Mouse (Mus musculus) thymus, postnatal 36 days (tissue): ENCODE results near the gene Lrrc71.
A peak's percentile ranks its signal among the peaks of the same experiment; 100 is the strongest.

Source experiments
- DNase-seq, 2 experiments: peaks; one replicate each; pipeline ENCODE4 v3.0.0; 2022; ENCODE audit warnings: mixed read lengths in 2 of 2

The Lrrc71 gene

DNA sequence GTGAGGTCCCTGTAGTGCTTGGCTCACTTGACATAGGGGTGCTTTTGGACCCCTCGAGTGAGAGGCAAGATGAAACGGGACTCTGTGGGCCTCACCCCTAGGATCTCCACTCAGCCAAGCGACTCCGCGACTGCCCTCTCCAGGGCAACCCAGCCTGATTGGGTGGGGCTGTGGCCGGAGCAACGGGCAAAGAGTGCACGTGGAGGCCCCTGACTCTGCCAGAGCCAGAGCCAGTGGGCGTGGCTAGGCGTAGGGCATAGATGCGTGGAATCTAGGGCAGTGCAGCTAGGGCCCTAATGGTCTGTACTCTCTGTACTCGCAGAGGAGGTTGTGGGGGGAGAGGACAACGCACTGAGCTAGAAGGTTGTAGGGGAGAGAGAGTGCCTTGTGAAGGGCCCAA, at the start of gene Lrrc71:
Gene Lrrc71, minus strand, starts transcription at position 195 of the 400 bp plus-strand sequence.
- DNase-seq = no peak

GRCm38 (mm10) chr3:87796736-87797334, 48.4 kb upstream of the Lrrc71 start, which contains the start of gene Insrr:
TSS of gene Insrr (plus strand) at chr3:87796951.
- DNase-seq = no peak

DNA sequence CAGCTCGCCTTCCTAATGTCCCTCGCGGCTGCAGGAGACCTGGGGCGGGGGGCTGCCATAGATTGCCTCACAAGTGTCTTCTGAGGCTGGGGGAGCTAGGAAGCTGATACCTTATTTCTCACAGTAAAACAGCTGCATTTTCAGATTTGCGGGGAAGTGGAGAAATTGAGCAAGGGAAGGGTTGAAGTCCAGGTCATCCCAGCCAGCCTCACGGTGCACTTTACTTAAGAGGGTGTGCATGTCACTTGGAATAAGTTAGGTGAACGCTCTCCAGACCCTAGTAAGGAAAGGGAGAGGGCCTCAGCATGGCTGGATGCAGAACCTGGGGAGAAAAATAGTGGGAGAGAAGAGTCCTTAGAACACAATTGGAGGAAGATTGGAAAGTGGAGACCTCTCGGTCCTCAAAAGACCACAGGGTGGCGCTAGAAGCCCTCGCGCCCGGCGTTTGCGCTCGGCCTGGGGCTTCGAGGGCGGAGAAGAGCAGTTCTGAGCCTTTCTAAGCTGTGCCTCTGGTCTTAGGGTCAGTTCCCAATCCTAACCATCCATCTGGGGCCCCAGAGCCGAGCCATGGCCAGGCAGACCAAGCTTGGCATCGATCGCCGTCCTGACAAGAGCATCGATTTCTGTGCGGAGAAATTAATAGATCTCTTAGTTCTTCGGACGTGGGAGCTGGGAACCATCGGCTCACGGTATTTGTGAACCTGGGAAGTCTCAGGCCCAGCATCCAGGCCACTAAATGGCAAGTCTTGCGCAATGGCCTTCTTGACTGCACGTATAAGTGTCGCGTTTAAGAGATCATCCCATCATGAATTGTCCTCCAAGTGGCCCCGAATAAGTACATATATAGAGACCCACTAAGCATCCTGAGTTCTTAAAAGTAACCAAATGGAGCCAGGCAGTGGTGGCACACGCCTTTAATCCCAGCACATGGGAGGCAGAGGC, 47.2 kb upstream of the Lrrc71 start:
- DNase-seq = peak; percentile 48 to 49

DNA sequence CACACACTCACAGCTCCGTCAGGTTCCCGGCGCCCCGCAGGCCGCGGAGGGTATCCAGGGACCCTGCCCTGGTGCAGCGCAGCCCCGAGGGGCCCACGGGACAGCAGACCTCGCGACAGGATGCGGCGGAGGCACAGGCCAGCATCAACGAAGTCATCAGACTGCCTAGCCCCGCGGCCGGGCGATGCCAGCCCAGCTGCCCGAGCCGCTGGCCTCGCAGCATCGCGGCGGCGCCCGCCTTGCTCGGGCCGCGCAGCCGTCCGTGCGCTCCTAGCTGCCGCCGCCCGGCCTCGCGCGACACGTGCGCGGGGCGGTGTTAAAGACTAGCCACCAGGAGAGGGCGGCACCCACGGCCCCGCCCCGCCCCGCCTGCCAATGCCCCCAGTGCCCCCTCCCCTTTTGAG, 46.5 kb upstream of the Lrrc71 start, which contains the start of gene Ntrk1:
Gene Ntrk1, minus strand, starts transcription at position 241 of the 404 bp plus-strand sequence.
- peak in 1 of 2 experiments; percentile 11 for DNase-seq

GRCm38 (mm10) chr3:87789768-87790167, 41.3 kb upstream of the Lrrc71 start:
- DNase-seq = no peak

- no peak for DNase-seq
Observed at GRCm38 (mm10) chr3:87789248-87789647, 40.8 kb upstream of the Lrrc71 start.

DNA sequence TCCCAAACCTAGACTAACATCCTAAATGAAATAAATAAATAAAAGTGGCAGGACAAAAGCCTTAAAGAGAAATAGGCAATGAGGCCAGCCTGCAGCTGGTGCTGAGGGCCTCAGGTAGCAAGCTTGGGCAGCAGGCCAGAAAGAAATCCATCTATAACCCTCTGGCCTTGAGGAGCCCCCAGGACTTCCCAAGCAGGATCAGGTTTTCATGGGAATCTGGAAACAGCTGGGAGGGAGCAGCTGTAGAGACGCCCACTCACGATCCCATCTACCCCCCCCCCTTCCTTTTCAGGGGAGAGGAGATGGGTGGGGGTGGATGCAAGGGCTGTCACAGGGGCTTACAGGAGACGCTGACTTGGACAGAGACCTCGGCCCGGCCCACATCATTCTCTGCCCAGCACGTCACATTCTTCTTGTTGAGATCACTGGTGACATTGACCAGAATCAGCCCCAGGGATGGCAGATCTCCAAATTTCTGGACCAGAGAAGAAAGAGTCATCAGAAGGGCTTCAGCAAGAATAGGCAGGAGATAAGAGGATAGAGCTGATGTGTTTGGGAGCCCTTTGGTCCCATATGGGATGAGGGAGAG, 37.3 kb upstream of the Lrrc71 start:
- no peak for DNase-seq

GRCm38 (mm10) chr3:87785156-87785555, 36.7 kb upstream of the Lrrc71 start:
- DNase-seq = no peak

- no peak for DNase-seq
Observed at GRCm38 (mm10) chr3:87783282-87784023, 35.0 kb upstream of the Lrrc71 start.

DNA sequence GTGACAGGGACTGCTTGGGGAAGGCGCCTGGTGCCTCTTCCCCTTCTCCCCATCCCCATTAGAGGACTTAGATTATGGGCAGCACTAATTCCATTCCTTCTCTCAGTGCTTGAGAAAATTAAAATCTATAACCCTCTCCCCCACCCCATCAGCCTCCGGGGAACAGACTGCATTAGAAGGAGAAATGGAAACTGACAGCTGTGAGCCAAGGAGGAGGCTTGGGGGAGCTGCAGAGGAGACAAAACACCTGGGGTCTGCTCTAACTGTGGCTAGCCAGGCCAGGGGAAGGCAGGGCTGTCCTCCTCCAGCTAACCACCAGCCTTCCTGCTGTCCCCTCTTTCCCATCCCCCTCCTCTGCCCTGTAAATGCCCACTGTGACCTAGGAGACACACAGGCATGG, 30.7 kb upstream of the Lrrc71 start:
- DNase-seq = no peak

- DNase-seq = no peak
Observed at GRCm38 (mm10) chr3:87778283-87778682, 29.9 kb upstream of the Lrrc71 start.

GRCm38 (mm10) chr3:87771088-87771487, 22.7 kb upstream of the Lrrc71 start:
- no peak for DNase-seq

- DNase-seq = peak; percentile 29 to 36
Observed at GRCm38 (mm10) chr3:87770280-87770679, 21.9 kb upstream of the Lrrc71 start.

- DNase-seq = no peak
Observed at GRCm38 (mm10) chr3:87769506-87769905, 21.1 kb upstream of the Lrrc71 start.

GRCm38 (mm10) chr3:87768844-87769243, 20.4 kb upstream of the Lrrc71 start:
- DNase-seq = peak; percentile 77 to 79

DNA sequence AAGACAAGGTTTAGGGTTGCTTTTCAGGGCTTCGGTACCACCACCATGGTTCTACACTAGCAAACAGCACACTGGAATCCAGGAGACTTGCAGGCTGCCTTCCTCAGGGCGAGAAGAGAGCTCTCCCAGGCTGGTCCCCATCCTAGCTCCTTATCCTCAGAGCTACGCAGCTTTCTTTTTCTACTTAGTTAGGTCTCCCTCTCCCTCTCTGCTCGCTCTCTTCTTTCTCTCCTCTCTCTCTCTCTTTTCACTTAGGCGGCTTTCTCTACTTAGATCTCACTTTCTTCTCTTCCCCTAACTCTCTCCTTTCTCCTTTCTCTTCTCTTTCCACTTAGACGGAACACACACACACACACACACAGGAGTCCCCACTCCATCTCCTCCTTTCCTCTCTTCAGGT, 20.0 kb upstream of the Lrrc71 start:
- no peak for DNase-seq

- DNase-seq = no peak
Observed at GRCm38 (mm10) chr3:87767764-87768163, 19.3 kb upstream of the Lrrc71 start.

DNA sequence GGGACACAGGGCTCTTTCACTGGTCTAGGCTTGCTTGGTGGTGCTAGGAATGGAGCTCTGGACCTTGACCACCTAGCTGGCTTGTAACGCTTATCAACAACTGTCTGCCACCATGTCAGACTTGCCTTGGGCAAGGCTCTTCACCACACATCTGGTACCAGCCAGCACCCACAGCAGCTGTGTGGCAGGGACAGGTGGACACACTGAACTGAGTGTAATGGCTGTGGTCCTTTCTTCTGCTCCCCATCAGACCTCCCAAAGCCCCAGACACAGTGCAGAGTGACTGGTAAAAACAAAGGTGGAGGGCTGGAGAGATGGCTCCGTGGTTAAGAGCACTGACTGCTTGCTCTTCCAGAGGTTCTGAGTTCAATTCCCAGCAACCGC, 17.9 kb upstream of the Lrrc71 start:
- no peak for DNase-seq

DNA sequence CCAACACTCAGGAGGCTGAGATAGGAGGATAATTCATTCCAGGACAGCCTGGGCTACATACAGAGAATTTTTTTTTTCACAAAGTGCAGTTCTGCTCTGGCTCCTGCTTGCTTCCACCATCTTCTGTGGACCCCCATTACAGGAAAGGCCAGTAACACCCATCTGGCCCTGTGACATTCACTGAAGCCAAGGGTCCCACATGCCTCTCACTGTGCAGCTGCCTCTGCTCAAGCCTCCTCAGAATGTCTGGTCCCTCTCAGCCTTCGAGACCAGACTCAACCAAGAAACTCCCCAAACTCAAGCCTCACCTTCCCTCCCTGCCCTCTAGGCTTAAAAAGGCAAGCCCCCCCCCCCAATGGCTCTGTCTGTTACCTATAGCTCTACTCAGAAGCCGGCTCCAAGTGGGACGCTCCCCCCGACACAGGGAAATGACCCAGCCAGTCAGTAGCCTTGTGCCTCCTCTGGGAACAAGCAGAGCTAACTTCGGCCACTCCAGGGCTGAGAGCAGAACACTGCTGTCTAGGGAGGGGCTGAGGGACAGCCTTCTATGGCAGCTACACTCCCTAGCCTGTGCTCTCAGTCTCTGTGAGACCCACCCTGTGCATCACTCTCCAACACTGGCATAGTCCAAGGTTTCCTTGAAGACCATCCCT, 17.3 kb upstream of the Lrrc71 start:
- DNase-seq = no peak

DNA sequence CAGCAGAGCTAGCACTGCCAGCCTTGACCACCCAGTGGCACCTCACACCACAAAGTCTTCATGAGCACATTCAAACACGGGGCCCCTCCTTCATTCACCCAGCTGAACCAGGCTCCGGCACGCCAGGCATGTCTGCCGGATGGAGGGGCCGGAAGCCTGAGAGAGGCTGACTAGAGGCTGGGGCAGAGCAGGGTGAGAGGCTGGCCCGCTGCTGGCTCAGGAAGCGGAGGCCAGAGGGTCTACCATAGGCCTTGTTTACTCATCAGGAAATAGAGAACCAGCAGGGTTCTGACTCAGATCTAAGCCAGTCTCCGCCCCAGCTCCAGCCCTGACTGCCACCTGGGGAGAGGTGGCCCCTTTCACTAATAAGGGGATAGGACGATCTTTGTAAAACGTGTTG, 16.7 kb upstream of the Lrrc71 start:
- DNase-seq = peak; percentile 72 to 82

- no peak for DNase-seq
Observed at GRCm38 (mm10) chr3:87764506-87764905, 16.1 kb upstream of the Lrrc71 start.

GRCm38 (mm10) chr3:87763683-87764289, 15.4 kb upstream of the Lrrc71 start:
- peak in 1 of 2 experiments; percentile 25 for DNase-seq
